Mouse (Mus musculus) hematopoietic stem cell, adult 5-6 weeks (primary cell): ENCODE data around the gene Vps45. TPM values are rescaled to one million over a fixed set of nuclear protein-coding genes. Genes with fewer than 3 reads are reported as not detected.

Source experiments
- total RNA-seq: library from RNA; stranded (forward); fragments of 172-1452, 232-1000 nt; gene quantifications from 2 replicates; pipeline ENCODE4 v1.2.3, GENCODE M21; 2017

Gene Vps45
- total RNA-seq, 1 experiment from 2014 or later, result 14.0 TPM

Other genes with a start within 250 kb of the Vps45 start
- 30.7 and 32.6 TPM in 2 replicates for gene Rprd2, start 239.6 kb downstream of the Vps45 start, total RNA-seq
- 42.8 and 46.1 TPM in 2 replicates for gene Prpf3, start 202.6 kb downstream of the Vps45 start, total RNA-seq
- gene Mrps21, start 186.9 kb downstream of the Vps45 start, total RNA-seq, result 215 and 264 TPM in 2 replicates
- gene Ciart, start 176.2 kb downstream of the Vps45 start, total RNA-seq, result 9.3 and 15.3 TPM in 2 replicates
- 103 and 119 TPM in 2 replicates for gene BC028528, start 166.5 kb downstream of the Vps45 start, total RNA-seq
- gene Aph1a, start 164.5 kb downstream of the Vps45 start, total RNA-seq, result 22.3 and 28.0 TPM in 2 replicates
- not detected in 2 replicates for gene Car14, start 153.8 kb downstream of the Vps45 start, total RNA-seq
- gene Anp32e, start 129.2 kb downstream of the Vps45 start, total RNA-seq, result 228 and 484 TPM in 2 replicates
- 37.5 and 41.6 TPM in 2 replicates for gene Plekho1, start 62.5 kb downstream of the Vps45 start, total RNA-seq
- 24.3 and 34.7 TPM in 2 replicates for gene Otud7b, start 46.1 kb upstream of the Vps45 start, total RNA-seq
- gene Mtmr11, start 103.5 kb upstream of the Vps45 start, total RNA-seq, result not detected in 2 replicates
- gene Sf3b4, start 113.9 kb upstream of the Vps45 start, total RNA-seq, result 15.9 and 24.9 TPM in 2 replicates
- gene Sv2a, start 122.7 kb upstream of the Vps45 start, total RNA-seq, result 1.2 and 3.3 TPM in 2 replicates
- 34.6 and 41.7 TPM in 2 replicates for gene Bola1, start 161.2 kb upstream of the Vps45 start, total RNA-seq
- gene Hist2h2ab, start 161.4 kb upstream of the Vps45 start, total RNA-seq, result 114 and 199 TPM in 2 replicates
- gene Hist2h2ac, start 162.4 kb upstream of the Vps45 start, total RNA-seq, result 1,288 and 1,422 TPM in 2 replicates
- 11.9 and 14.6 TPM in 2 replicates for gene Hist2h2be, start 162.7 kb upstream of the Vps45 start, total RNA-seq
- gene Hist2h3c2, start 180.7 kb upstream of the Vps45 start, total RNA-seq, result 51.2 and 125 TPM in 2 replicates
- 336 and 1,520 TPM in 2 replicates for gene Hist2h2aa2, start 181.8 kb upstream of the Vps45 start, total RNA-seq
- 3,498 and 3,576 TPM in 2 replicates for gene Hist2h2aa1, start 187.0 kb upstream of the Vps45 start, total RNA-seq
- 3.7 TPM in 1 of 2 replicates, not detected in the other for gene Hist2h3c1, start 188.2 kb upstream of the Vps45 start, total RNA-seq
- 44.6 and 53.3 TPM in 2 replicates for gene Hist2h4, start 204.8 kb upstream of the Vps45 start, total RNA-seq
- 222 and 285 TPM in 2 replicates for gene Hist2h3b, start 210.2 kb upstream of the Vps45 start, total RNA-seq
- 3,457 and 7,416 TPM in 2 replicates for gene Hist2h2bb, start 211.3 kb upstream of the Vps45 start, total RNA-seq
- gene Fcgr1, start 235.5 kb upstream of the Vps45 start, total RNA-seq, result 1.7 and 4.9 TPM in 2 replicates